Mouse (Mus musculus): Measurements from ENCODE around the gene Tmco5b. TPM values are rescaled to one million over a fixed set of nuclear protein-coding genes. Genes with fewer than 3 reads are reported as not detected.

Gene Tmco5b
- not detected in 2 replicates for polyA plus RNA-seq (2015; fragmentation: Nextera tagmentation; extraction: Ambion mirVana)

DNA sequence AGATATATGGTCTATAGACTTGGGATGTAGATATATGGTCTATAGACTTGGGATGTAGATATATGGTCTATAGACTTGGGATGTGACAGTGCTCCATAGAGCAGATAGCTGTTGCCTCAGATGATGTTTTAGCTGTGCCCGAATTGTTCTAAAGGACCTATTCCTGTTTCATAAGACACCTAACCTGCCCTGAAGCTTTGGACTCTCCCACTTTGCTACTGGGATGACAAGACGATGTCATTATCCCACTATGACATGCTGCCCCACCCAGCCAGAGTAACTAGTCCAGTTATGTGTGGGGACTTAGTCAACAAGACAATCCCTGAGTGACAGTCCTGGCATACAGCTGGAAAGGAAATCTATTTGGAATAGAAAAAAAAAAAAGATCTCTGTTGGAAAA lies at the start of gene Tmco5b:
Gene Tmco5b, plus strand, starts transcription at position 301 of the 400 bp plus-strand sequence.
- H3K4me1 ChIP-seq (replicated peaks), result no peaks in the 10 kb centered on the region
- no peak within 1 kb of the TSS for H3K4me2 ChIP-seq
- no peaks in the 10 kb centered on the region for H3K27me3 ChIP-seq
- no peak within 1 kb of the TSS for H3K4me3 ChIP-seq
- no peak within 1 kb of the TSS for H3K27ac ChIP-seq (replicated peaks)
- H3K9me3 ChIP-seq, result no peaks in the 10 kb centered on the region
- no peak for ATAC-seq (ENCODE audit: low read depth)
- H3K36me3 ChIP-seq, result no peaks in the 10 kb centered on the region
- WGBS, result 91% methylated on average over 2 of the region's 2 CpGs
- no peak within 1 kb of the TSS for H3K9ac ChIP-seq

- no peaks in the 10 kb centered on the region for H3K9me3 ChIP-seq
- ATAC-seq (ENCODE audit: low read depth), result no peak
- H3K27me3 ChIP-seq, result no peaks in the 10 kb centered on the region
- no peak overlapping the region for H3K9ac ChIP-seq
- WGBS, result 76% methylated on average over 1 of the region's 1 CpGs
- H3K4me1 ChIP-seq (replicated peaks), result peaks cover 14% of the 10 kb centered on the region; the same call in 1 of the 2 replicates
- H3K36me3 ChIP-seq, result no peaks in the 10 kb centered on the region
- H3K4me2 ChIP-seq, result no peak overlapping the region
- H3K4me3 ChIP-seq, result no peak overlapping the region
- no peak overlapping the region for H3K27ac ChIP-seq (replicated peaks)
Measured at GRCm38 (mm10) chr2:113236993-113237392, 48.5 kb upstream of the Tmco5b start.

GRCm38 (mm10) chr2:113238871-113239270 lies 46.7 kb upstream of the Tmco5b start:
- Histone ChIP-seq H3K4me3 (no peak overlapping the region), H3K9me3 (no peaks in the 10 kb centered on the region), H3K4me2 (no peak overlapping the region), H3K27ac (replicated peaks) (no peak overlapping the region), H3K36me3 (no peaks in the 10 kb centered on the region), H3K27me3 (no peaks in the 10 kb centered on the region), H3K9ac (no peak overlapping the region), H3K4me1 (replicated peaks) (peaks cover 14% of the 10 kb centered on the region; the same call in 1 of the 2 replicates)
- ATAC-seq (ENCODE audit: low read depth), result no peak; the same call in 1 of the 2 replicates
- WGBS, result 54% methylated on average over 5 of the region's 5 CpGs

DNA sequence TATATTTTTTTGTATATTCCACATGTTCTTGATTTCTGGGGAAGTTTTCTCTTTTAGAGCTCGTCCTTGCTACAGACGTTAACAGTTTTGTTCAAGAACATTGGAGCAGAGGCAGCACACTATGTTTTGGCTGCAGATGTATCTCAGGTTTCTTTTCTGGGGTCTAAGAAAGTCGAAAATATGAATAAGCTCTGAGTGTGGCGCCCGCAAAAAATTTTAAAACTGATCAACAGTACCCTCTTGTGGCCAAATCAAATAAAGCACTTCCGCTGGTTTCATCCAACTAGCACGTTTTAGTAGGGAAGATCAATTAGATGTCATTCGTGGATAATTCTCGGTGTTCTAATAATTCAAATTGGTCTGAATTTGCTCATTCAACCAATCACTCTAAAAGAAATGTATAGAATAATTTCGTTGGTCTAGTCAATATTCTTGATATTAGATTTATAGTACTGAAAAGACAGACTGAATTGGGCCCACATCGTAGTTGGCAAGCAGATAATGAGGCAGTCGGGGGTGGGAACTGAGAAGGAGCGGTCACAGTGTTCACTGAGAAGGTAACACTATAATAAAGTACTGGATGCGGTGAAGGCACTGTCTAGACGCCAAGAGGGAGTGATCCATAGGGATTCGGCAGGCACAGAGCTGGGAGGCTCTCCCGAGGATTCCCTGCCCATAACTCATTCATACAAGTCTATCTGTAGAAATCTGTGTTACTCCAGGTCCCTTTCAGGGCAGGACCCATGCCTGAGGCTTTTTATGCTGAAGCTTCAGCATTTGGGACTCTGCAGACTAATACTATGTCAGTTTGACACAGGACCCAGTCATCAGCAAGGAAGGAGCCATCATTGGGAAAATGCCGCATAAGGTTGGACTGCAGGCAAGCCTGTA lies 17.1 kb downstream of the Tmco5b start:
- Histone ChIP-seq H3K27me3 (no peaks in the 10 kb centered on the region), H3K27ac (replicated peaks) (no peak overlapping the region), H3K4me3 (no peak overlapping the region), H3K4me1 (replicated peaks) (0 out of 2 replicates have a peak, but pooled peaks cover 2% of the 10 kb centered on the region), H3K4me2 (peak overlapping the region; percentile 27; the same call in 1 of the 2 replicates), H3K9ac (no peak overlapping the region), H3K9me3 (no peaks in the 10 kb centered on the region), H3K36me3 (no peaks in the 10 kb centered on the region)
- 37% methylated on average over 18 of the region's 18 CpGs for WGBS
- no peak for ATAC-seq (ENCODE audit: low read depth)

DNA sequence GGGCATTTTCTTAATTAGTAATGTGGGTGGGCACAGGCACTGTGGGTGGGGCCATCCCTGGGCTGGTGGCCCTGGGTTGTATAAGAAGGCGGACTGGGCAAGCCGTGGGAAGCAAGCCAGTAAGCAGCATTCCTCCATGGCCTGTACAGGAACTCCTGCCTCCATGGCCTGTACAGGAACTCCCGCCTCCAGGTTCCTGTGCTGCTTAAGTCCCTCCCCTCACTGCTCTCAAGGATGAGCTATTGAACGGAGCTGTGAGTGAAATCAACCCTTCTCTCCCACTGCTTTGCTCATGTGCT lies 17.7 kb downstream of the Tmco5b start:
- Histone ChIP-seq H3K9ac (no peak overlapping the region), H3K9me3 (no peaks in the 10 kb centered on the region), H3K27ac (replicated peaks) (no peak overlapping the region), H3K4me3 (no peak overlapping the region), H3K36me3 (no peaks in the 10 kb centered on the region), H3K4me1 (replicated peaks) (0 out of 2 replicates have a peak, but pooled peaks cover 2% of the 10 kb centered on the region), H3K4me2 (no peak overlapping the region), H3K27me3 (no peaks in the 10 kb centered on the region)
- peak; percentile 61; the same call in 1 of the 2 replicates for ATAC-seq (ENCODE audit: low read depth)
- WGBS, result 74% methylated on average over 4 of the region's 4 CpGs

GRCm38 (mm10) chr2:113305339-113305738 lies 19.8 kb downstream of the Tmco5b start:
- Histone ChIP-seq H3K9me3 (no peaks in the 10 kb centered on the region), H3K4me3 (no peak overlapping the region), H3K27me3 (no peaks in the 10 kb centered on the region), H3K36me3 (no peaks in the 10 kb centered on the region), H3K4me1 (replicated peaks) (0 out of 2 replicates have a peak, but pooled peaks cover 2% of the 10 kb centered on the region), H3K9ac (no peak overlapping the region), H3K27ac (replicated peaks) (no peak overlapping the region), H3K4me2 (no peak overlapping the region)
- WGBS, result 14% methylated on average over 4 of the region's 4 CpGs
- no peak for ATAC-seq (ENCODE audit: low read depth)

DNA sequence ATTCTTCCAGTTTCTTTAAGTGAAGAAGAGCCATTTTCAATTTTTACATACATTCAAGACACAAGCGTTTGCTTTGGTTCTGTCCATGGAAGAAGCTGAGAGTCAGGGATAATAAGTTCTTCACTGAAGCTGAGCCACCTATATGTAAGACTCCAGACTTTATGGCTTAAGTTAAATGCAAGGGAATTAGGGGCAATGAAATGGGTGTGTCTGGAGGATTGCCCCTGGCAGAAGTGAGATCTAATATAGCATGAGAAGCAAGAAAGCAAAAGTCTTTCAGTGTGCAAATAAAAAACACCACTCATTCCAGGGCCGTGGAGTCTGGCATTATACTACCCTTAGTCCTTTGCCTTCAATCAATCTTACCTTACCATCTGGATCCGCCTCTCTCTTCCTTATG lies 25.7 kb downstream of the Tmco5b start:
- Histone ChIP-seq H3K27ac (replicated peaks) (no peak overlapping the region), H3K4me3 (no peak overlapping the region), H3K27me3 (no peaks in the 10 kb centered on the region), H3K9me3 (no peaks in the 10 kb centered on the region), H3K4me1 (replicated peaks) (no peaks in the 10 kb centered on the region), H3K4me2 (no peak overlapping the region), H3K9ac (no peak overlapping the region), H3K36me3 (no peaks in the 10 kb centered on the region)
- WGBS, result 61% methylated on average over 3 of the region's 3 CpGs
- no peak for ATAC-seq (ENCODE audit: low read depth)

GRCm38 (mm10) chr2:113323016-113323415 lies 37.5 kb downstream of the Tmco5b start:
- no peaks in the 10 kb centered on the region for H3K36me3 ChIP-seq
- no peak for ATAC-seq (ENCODE audit: low read depth)
- H3K9ac ChIP-seq, result no peak overlapping the region
- H3K27ac ChIP-seq (replicated peaks), result no peak overlapping the region
- 41% methylated on average over 7 of the region's 7 CpGs for WGBS
- H3K27me3 ChIP-seq, result peaks cover 4% of the 10 kb centered on the region
- no peak overlapping the region for H3K4me2 ChIP-seq
- H3K4me1 ChIP-seq (replicated peaks), result peaks cover 8% of the 10 kb centered on the region; the same call in 1 of the 2 replicates
- H3K4me3 ChIP-seq, result no peak overlapping the region
- no peaks in the 10 kb centered on the region for H3K9me3 ChIP-seq

- no peaks in the 10 kb centered on the region for H3K9me3 ChIP-seq
- H3K4me1 ChIP-seq (replicated peaks), result no peaks in the 10 kb centered on the region
- no peak overlapping the region for H3K9ac ChIP-seq
- ATAC-seq (ENCODE audit: low read depth), result no peak
- peaks cover 5% of the 10 kb centered on the region for H3K27me3 ChIP-seq
- H3K36me3 ChIP-seq, result no peaks in the 10 kb centered on the region
- H3K27ac ChIP-seq (replicated peaks), result no peak overlapping the region
- H3K4me2 ChIP-seq, result no peak overlapping the region
- WGBS, result 58% methylated on average over 9 of the region's 9 CpGs
- no peak overlapping the region for H3K4me3 ChIP-seq
Measured at GRCm38 (mm10) chr2:113333799-113334541, 48.4 kb downstream of the Tmco5b start.

DNA sequence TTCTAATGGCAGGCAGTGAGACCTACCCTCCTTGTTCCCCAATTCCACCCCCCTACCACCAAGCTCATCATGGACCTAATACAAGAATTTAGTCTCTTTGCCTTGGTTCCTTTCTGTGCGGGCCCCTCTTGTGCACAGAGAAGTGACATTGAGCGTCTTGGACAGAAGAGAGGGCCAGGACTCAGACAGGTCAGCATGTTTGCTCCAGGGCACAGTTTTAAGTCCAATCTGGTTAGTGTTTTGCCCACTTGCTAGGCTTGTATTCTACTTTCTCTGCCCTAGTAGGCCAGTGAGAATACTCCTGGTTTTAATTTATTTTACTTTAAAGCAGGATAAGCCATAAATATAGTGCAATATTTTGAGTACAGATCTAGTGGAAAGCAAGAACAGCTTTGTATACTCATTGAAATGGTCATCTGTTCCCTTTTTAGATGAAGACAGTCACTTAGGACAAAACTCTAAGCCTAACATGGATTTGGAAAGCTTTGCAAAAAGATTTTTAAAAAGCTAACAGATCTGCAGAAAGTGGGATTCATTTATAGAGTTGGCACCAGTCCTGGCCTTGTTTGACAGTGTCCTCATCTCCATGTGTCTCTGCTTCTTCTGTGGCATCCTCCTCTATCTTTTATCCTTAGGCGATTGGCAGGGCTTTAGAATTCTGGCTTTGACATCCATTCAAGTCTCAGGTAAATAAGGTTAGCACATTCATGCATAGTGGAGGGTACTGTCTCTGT lies 50.2 kb downstream of the Tmco5b start:
- H3K9ac ChIP-seq, result no peak overlapping the region
- 92% methylated on average over 3 of the region's 3 CpGs for WGBS
- H3K27ac ChIP-seq (replicated peaks), result no peak overlapping the region
- H3K36me3 ChIP-seq, result no peaks in the 10 kb centered on the region
- H3K4me1 ChIP-seq (replicated peaks), result no peaks in the 10 kb centered on the region
- no peaks in the 10 kb centered on the region for H3K9me3 ChIP-seq
- no peak overlapping the region for H3K4me3 ChIP-seq
- no peaks in the 10 kb centered on the region for H3K27me3 ChIP-seq
- no peak for ATAC-seq (ENCODE audit: low read depth)
- no peak overlapping the region for H3K4me2 ChIP-seq

DNA sequence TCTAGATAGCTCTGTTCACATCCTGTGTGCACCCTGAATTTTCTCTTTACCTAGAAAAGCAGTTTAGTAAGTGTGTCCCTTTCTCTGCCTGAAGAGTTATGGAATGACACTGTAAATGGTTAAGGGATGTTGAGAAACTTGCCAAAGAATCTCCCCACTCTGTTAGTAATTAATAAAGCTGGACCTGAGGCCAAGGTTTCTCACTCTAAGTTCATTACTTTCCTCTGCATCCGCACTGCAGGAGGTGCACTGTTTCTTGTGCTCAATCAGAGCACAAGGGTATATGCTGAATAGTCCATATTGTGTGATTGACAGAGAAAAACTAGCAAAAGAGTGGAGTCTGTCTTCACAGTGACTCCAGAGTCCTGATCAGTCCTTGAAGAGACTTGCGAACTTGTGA lies 59.0 kb downstream of the Tmco5b start:
- no peak for ATAC-seq (ENCODE audit: low read depth)
- Histone ChIP-seq H3K27ac (replicated peaks) (no peak overlapping the region), H3K4me2 (no peak overlapping the region), H3K27me3 (no peaks in the 10 kb centered on the region), H3K36me3 (no peaks in the 10 kb centered on the region), H3K4me3 (no peak overlapping the region), H3K4me1 (replicated peaks) (no peaks in the 10 kb centered on the region), H3K9me3 (no peaks in the 10 kb centered on the region), H3K9ac (no peak overlapping the region)
- WGBS, result 83% methylated on average over 2 of the region's 2 CpGs
